Mouse (Mus musculus) urinary bladder, postnatal 10 days (tissue): ENCODE measurements around the gene Il6st.

ENCODE experiments used
- DNase-seq: peaks from one replicate; pipeline ENCODE4 v3.0.0; 2022; ENCODE audit warnings: low spot score

The Il6st gene

DNA sequence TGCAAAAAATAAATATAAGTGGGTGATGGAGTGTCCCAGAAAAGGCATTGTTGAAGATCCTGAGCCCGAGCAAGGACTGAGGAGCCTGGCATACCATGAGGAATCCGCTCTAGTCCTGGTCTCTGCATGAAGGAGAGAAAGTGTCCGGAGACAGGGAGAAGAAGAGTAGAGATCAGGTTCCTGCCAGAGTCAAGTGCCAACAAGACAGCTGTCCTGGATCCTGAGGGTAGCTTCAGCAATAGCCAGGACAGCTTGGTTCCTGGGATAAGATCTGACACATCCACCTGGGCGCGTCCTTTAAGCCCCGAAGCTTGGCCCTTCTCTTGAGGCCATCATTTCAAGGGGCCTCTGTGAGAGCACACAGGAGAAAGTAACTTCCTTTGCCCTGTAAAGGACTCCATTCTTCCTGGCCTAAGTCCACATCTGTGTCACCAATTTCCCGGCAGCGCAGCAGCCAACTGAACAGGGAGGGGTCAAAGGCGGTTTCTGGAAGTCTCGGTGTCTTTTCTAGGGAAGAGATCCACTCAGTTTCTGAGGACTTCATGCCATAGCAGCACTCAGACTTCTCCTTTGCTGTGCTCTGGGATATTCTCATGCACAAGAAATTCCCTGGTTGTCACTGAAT, 59.6 kb downstream of the Il6st start:
- DNase-seq, result no peak

GRCm38 (mm10) chr13:112527186-112527585, 63.3 kb downstream of the Il6st start:
- no peak for DNase-seq

DNA sequence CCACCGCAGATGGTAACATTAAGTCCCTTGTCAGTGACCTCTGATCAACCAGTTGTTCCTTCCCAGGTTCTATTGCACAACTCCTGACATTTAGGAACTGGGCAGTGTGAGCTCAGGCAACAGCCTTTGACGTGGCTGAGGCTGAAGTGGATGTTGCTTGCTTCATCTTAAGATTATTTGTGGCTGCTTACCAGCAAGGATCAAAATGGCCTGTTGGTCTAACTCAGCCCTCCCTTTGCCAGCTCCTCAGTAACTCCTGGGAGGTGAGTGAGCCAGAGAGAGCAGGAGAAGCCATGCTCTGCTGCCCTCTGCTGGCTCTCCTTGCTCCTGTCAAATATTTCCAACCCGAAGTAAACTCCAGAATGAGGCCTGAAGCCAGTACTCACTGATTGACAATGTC, 66.0 kb downstream of the Il6st start:
- peak; percentile 29 for DNase-seq

GRCm38 (mm10) chr13:112532235-112532634, 68.4 kb downstream of the Il6st start:
- DNase-seq, result no peak

- no peak for DNase-seq
These were observed 69.7 kb downstream of the Il6st start for GRCm38 (mm10) chr13:112533556-112533955.

- DNase-seq, result no peak
These were observed 72.7 kb downstream of the Il6st start for GRCm38 (mm10) chr13:112536611-112537010.

DNA sequence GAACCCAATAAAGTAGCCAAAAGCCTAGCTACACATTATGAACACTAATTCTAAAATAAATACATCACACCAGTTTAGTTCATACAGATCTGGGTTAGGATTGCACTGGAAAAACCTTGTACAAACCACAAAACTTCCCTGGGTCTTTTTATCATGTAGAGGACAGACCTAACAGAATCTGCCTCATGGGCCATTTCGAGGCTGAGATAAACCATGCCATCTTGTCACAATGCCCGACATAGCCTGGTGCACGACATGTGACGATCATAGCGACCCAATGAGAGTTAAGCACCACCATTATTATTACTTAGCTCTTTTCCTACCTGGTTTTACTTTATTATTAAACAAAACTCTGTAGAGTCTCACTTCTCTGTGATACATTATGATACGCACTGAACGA, 73.2 kb downstream of the Il6st start:
- DNase-seq, result no peak

- no peak for DNase-seq
These were observed 76.7 kb downstream of the Il6st start for GRCm38 (mm10) chr13:112540616-112541015.

- no peak for DNase-seq
These were observed 77.5 kb downstream of the Il6st start for GRCm38 (mm10) chr13:112541223-112541975.

GRCm38 (mm10) chr13:112551641-112552548, 88.0 kb downstream of the Il6st start:
- no peak for DNase-seq

DNA sequence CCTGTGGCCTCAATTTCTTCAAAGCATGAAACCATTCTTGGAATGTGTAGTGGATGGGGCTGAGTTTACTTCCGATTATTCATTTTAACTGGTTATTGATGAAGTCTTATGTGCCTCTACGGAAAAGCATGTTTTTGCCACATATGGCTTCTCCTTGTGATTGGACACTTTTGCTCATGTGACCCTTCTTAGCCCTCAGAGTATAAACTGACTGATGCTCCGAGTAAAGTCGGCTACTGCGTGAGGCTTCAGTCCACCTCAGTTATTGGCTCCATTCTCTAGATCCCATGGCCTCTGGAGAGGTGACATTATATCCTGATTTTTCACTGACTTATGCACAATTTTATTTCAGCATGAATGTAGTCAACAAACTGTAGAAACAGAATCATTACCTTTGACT, 89.4 kb downstream of the Il6st start:
- DNase-seq, result no peak

DNA sequence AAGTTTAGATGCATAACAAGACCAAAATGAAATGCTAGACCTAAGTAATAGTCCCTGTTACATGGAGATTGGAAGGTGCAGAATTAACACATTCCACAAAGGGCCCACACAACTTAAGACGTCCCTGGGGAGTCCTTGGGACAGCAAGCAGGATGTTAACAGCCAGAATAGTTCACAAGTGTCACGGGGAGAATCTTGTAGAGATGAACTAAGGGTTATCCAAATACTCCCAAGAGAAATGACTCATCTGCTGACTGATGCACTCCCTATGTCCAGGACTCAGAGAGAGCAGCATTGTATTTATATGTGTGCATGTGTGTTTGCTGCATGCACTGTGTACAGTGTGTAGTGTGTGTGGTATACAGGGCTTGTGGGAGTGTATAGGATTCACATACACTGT, 92.6 kb downstream of the Il6st start:
- no peak for DNase-seq
